18 mouse cellular contexts compared by ENCODE assay signal in genomic region chr4:86710666-86711215, GRCm38 (mm10). TPM values are rescaled to one million over a fixed set of nuclear protein-coding genes. Genes with fewer than 3 reads are reported as not detected.
DNase-seq lines count a peak whose midpoint lies in the region; ATAC-seq and TF ChIP-seq lines count a peak whose summit lies in the region.
"Had no signal": no experiment of that assay in that cellular context is flagged by ENCODE, and none has a peak within 500 bp of the region (broad histone marks: within the 10 kb centered on the region; RNA-seq: fewer than 3 reads in every experiment).

No protein-coding gene starts in this region.

- 67% methylated on average over 4 of the region's 4 CpGs for WGBS in heart, embryonic 14.5 days
- 59% methylated on average over 4 of the region's 4 CpGs for WGBS in heart, embryonic 12.5 days
- whole genome bisulfite sequencing in intestine, embryonic 15.5 days = 63% methylated on average over 4 of the region's 4 CpGs

- TF ChIP-seq POLR2A in myocyte (IDR thresholded peaks at IDR 0.05; ENCODE audit: insufficient read length, low read depth) = no peak

- H3K27me3 ChIP-seq in heart, embryonic 14.5 days (ENCODE audit: control insufficient read depth, insufficient read depth, low read length) = no peaks in the 10 kb centered on the region
- no peaks in the 10 kb centered on the region for H3K27me3 ChIP-seq in heart, embryonic 12.5 days (replicated peaks)
- no peaks in the 10 kb centered on the region for H3K27me3 ChIP-seq in myocyte (ENCODE audit: control insufficient read depth, insufficient read depth, insufficient read length)
- H3K27me3 ChIP-seq in intestine, embryonic 15.5 days (replicated peaks) = no peaks in the 10 kb centered on the region
- H3K27me3 ChIP-seq: forebrain, embryonic 15.5 days; heart, embryonic 15.5 days had no signal

- no peak overlapping the region for H3K4me3 ChIP-seq in heart, embryonic 14.5 days (ENCODE audit: control insufficient read depth in 1 of 2, insufficient read depth in 1 of 2, low read depth in 1 of 2, low read length in 2 of 2)
- no peak overlapping the region for H3K4me3 ChIP-seq in heart, embryonic 12.5 days
- no peak overlapping the region for H3K4me3 ChIP-seq in myocyte
- H3K4me3 ChIP-seq in intestine, embryonic 15.5 days (replicated peaks) = no peak overlapping the region
- H3K4me3 ChIP-seq: erythroblast, embryonic 14.5 days; forebrain, embryonic 15.5 days; heart, embryonic 15.5 days had no signal

- no peak for ATAC-seq in heart, embryonic 14.5 days (ENCODE audit: insufficient number of reproducible peaks, insufficient read depth, low FRiP score, low read depth)
- no peak for ATAC-seq in heart, embryonic 12.5 days (ENCODE audit: insufficient number of reproducible peaks, low FRiP score)
- ATAC-seq in intestine, embryonic 15.5 days = no peak
- ATAC-seq: forebrain, embryonic 15.5 days had no signal

- H3K4me1 ChIP-seq in heart, embryonic 14.5 days (ENCODE audit: control insufficient read depth in 2 of 2, insufficient read depth in 2 of 2, low read length in 2 of 2) = no peaks in the 10 kb centered on the region
- H3K4me1 ChIP-seq in heart, embryonic 12.5 days (replicated peaks) = no peaks in the 10 kb centered on the region
- H3K4me1 ChIP-seq in intestine, embryonic 15.5 days (replicated peaks) = no peaks in the 10 kb centered on the region; the same call in 1 of the 2 replicates
- H3K4me1 ChIP-seq: forebrain, embryonic 15.5 days; heart, embryonic 15.5 days had no signal

- no peak overlapping the region for H3K4me2 ChIP-seq in heart, embryonic 14.5 days (ENCODE audit: low read length)
- H3K4me2 ChIP-seq in heart, embryonic 12.5 days = no peak overlapping the region
- H3K4me2 ChIP-seq in myocyte (ENCODE audit: low read depth) = peak overlapping the region; percentile 23
- no peak overlapping the region for H3K4me2 ChIP-seq in intestine, embryonic 15.5 days (replicated peaks)
- H3K4me2 ChIP-seq: forebrain, embryonic 15.5 days; heart, embryonic 15.5 days; liver, embryonic 11.5 days; midbrain, embryonic 11.5 days had no signal

- H3K27ac ChIP-seq in heart, embryonic 14.5 days (replicated peaks in 1 of 2; ENCODE audit: control insufficient read depth in 1 of 2, insufficient read depth in 1 of 2, low read depth in 2 of 2, low read length in 2 of 2) = peak overlapping the region in 1 of 2 experiments; percentile 33; a peak in 1 of 4 replicates
- H3K27ac ChIP-seq in heart, embryonic 12.5 days (ENCODE audit: poor library complexity, severe bottlenecking) = no peak overlapping the region
- no peak overlapping the region for H3K27ac ChIP-seq in intestine, embryonic 15.5 days
- H3K27ac ChIP-seq: forebrain, embryonic 15.5 days; heart, embryonic 15.5 days; kidney, postnatal 0 days had no signal

- H3K79me2 ChIP-seq in myocyte (ENCODE audit: control insufficient read depth, insufficient read depth) = no peaks in the 10 kb centered on the region

- H3K9me3 ChIP-seq in heart, embryonic 14.5 days (ENCODE audit: control insufficient read depth, low read length) = no peaks in the 10 kb centered on the region
- H3K9me3 ChIP-seq in heart, embryonic 12.5 days (replicated peaks) = no peaks in the 10 kb centered on the region; the same call in 1 of the 2 replicates
- H3K9me3 ChIP-seq in intestine, embryonic 15.5 days = no peaks in the 10 kb centered on the region
- H3K9me3 ChIP-seq: forebrain, embryonic 15.5 days; heart, embryonic 15.5 days had no signal

- H3K36me3 ChIP-seq in heart, embryonic 14.5 days (ENCODE audit: control insufficient read depth, insufficient read depth, low read length) = no peaks in the 10 kb centered on the region
- H3K36me3 ChIP-seq in heart, embryonic 12.5 days = no peaks in the 10 kb centered on the region; the same call in 1 of the 2 replicates
- no peaks in the 10 kb centered on the region for H3K36me3 ChIP-seq in myocyte (ENCODE audit: control insufficient read depth, insufficient read depth)
- H3K36me3 ChIP-seq in intestine, embryonic 15.5 days = no peaks in the 10 kb centered on the region
- H3K36me3 ChIP-seq: forebrain, embryonic 15.5 days; heart, embryonic 15.5 days had no signal

- H3K9ac ChIP-seq in heart, embryonic 14.5 days (ENCODE audit: low read length) = peak overlapping the region; percentile 16; the same call in 1 of the 2 replicates
- H3K9ac ChIP-seq in heart, embryonic 12.5 days = no peak overlapping the region
- H3K9ac ChIP-seq in intestine, embryonic 15.5 days = no peak overlapping the region
- H3K9ac ChIP-seq: forebrain, embryonic 15.5 days; heart, embryonic 15.5 days had no signal

- no peak overlapping the region for H3ac ChIP-seq in myocyte (ENCODE audit: control insufficient read depth, insufficient read length)

- DNase-seq in 3T3-L1 (ENCODE audit: low read depth, low spot score) = peak; percentile 64
- DNase-seq in NIH3T3 (ENCODE audit: low read depth) = peak; percentile 73
- no peak for DNase-seq in urinary bladder, adult 2 months (ENCODE audit: low spot score)
- DNase-seq in kidney, postnatal 36 days = no peak
- DNase-seq: kidney, adult 18-20 months; lung, adult 2 months; retina, postnatal 1 day; thymus, postnatal 25 days had no signal

TF ChIP-seq in myocyte, 11 proteins besides CTCF, POLR2A, EP300 and RAD21:
- TF ChIP-seq MYOD1 (IDR thresholded peaks at IDR 0.05; ENCODE audit: control insufficient read depth in 1 of 3, insufficient read length in 2 of 3, low read depth in 2 of 3) (no peak), REST (IDR thresholded peaks at IDR 0.05; ENCODE audit: insufficient read depth, insufficient read length) (no peak)

RNA-seq across cellular contexts. Expression of gene Dennd4c, which starts 37.6 kb away (rescaled TPM):
- polyA plus RNA-seq in heart, embryonic 14.5 days (2014; fragmentation: Nextera tagmentation; extraction: Ambion mirVana) = 7.4 and 9.1 TPM in 2 replicates
- 7.7 and 8.8 TPM in 2 replicates for polyA plus RNA-seq in heart, embryonic 12.5 days (2016; fragmentation: Nextera tagmentation; extraction: Ambion mirVana)
- polyA plus RNA-seq in myocyte (2012; fragmentation: generic; extraction: Trizol) = 2.5 TPM
- 12.5 and 15.2 TPM in 2 replicates for polyA plus RNA-seq in urinary bladder, adult 2 months (2012; rRNA removed)
- 4.7 and 5.8 TPM in 2 replicates for polyA plus RNA-seq in intestine, embryonic 15.5 days (2015; fragmentation: Nextera tagmentation; extraction: Ambion mirVana)

RNA-seq across cellular contexts. Expression of gene Plin2, which starts 40.9 kb away (rescaled TPM):
- polyA plus RNA-seq in heart, embryonic 14.5 days (2014; fragmentation: Nextera tagmentation; extraction: Ambion mirVana) = 68.0 and 70.2 TPM in 2 replicates
- polyA plus RNA-seq in heart, embryonic 12.5 days (2016; fragmentation: Nextera tagmentation; extraction: Ambion mirVana) = 54.1 and 59.3 TPM in 2 replicates
- polyA plus RNA-seq in myocyte (2012; fragmentation: generic; extraction: Trizol) = 247 TPM
- polyA plus RNA-seq in urinary bladder, adult 2 months (2012; rRNA removed) = 129 and 151 TPM in 2 replicates
- 144 and 164 TPM in 2 replicates for polyA plus RNA-seq in intestine, embryonic 15.5 days (2015; fragmentation: Nextera tagmentation; extraction: Ambion mirVana)

Comparison
In these comparisons a context has a peak if more than half of its experiments do, and no peak if none do; other contexts are left out.
1. DNase-seq: peak in 3T3-L1 (single experiment) and NIH3T3 (single experiment); none in urinary bladder, adult 2 months (single experiment) and kidney, postnatal 36 days (0 of 2).